Mouse (Mus musculus) right cerebral cortex, postnatal 36 days (tissue): ENCODE results near the gene Tesk1.

Source experiments
- DNase-seq, 2 experiments: peaks; one replicate each; pipeline ENCODE4 v3.0.0; 2022; ENCODE audit warnings: low spot score in 2 of 2, mixed read lengths in 1 of 2

Gene Tesk1

DNA sequence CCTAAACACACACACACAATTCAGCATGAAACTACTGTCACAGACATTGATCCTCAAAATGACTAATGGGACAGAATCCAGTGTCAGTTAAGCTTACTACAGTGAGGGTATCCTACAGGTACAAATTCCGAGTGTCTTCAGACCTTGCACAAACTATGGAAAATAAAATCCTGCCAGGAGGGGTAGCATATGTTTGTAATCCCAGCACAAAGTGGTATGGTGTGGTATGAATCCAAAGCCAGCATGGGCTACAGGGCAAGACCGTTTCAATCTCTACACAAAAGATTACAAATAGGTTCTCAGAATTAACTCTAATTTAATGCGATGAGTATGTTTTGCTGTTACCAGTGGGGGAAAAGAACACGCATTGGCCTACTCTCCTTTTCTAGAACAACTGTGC is at the start of gene Tesk1:
Tesk1 (plus strand) TSS at position 301 of the 400 bp plus-strand sequence.
- no peak for DNase-seq

DNA sequence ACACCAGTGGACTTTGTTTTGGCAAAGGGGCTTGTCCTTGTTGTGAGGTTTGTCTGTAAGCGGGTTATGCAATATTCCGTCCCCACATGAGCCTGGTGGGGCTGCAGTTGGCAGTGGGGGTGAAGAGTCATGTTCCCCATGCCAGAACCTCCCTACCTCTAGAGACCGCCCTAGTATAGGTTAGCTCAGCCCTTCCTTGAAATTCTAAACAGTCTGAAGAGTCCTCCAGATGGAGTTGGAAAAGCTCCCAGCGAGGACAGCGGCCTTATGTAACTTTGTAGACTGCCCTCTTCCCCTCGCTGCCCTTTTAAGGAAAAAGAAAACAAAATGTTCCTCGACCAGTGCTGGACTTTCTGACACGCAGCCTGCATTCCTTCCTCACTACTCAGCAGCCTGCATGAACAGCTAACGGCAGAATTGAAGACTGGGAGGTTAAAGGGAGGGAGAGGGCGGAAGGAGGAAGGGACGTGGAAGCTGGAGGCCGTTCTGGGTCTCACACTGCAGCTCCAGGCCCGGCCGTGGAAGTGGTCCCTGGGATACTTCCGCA is 47.3 kb upstream of the Tesk1 start:
- DNase-seq = no peak

DNA sequence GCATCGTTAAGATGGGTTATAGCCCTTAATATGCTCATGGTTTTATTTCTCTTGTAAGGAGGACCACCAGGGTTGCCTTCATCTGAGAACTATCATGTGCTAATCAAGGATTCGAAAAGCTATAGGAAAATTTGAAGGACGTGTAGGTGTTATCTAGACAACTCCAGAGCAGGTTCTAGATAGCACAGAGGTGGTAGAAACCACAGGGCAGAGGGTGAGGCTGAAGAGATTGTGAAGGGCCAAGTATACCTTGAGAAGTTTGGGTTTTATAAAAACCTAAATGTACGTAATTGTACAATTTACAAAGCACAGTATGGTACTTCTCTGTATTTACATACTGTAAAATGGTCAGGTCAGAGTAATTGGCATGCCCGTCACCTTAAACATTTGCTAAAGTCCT is 46.6 kb upstream of the Tesk1 start:
- no peak for DNase-seq

DNA sequence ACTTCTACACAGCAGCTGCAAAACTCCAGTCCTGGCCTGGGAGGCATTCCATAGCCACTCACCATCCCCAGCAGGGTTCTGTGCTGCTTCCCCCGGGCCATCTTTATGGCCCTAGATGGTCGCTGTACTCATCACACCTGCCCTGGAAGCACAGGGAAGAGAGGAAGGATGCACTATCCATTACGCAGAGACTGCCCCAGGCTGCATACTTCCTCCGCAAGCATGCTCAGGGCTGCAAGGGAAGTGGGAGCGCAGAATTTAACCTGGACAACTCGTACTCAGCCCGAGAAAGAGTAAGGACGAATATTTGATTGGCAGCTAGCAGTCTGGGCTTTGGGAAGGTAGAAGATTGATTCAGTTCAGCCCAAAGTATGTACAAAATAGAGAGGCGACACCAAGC is 45.9 kb upstream of the Tesk1 start:
- DNase-seq = no peak

DNA sequence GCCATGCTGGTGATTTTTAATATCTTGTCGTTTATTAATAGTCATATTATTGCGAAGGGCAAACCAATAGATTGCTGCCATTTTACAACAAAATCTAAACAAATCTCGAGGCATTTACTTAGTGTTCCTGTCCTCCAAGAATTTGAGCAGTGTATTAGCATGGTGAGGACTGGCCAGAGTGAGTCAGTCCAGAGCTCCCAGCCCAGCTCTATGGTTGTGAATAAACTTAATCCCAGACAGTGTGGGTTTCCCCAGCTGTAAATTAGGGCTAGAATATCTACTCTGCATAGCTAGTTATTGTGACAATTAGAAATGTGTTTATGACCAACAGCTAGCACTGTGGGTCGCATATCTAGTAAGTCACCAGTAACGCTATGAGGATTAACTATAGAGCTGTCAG is 45.4 kb upstream of the Tesk1 start:
- DNase-seq = no peak

DNA sequence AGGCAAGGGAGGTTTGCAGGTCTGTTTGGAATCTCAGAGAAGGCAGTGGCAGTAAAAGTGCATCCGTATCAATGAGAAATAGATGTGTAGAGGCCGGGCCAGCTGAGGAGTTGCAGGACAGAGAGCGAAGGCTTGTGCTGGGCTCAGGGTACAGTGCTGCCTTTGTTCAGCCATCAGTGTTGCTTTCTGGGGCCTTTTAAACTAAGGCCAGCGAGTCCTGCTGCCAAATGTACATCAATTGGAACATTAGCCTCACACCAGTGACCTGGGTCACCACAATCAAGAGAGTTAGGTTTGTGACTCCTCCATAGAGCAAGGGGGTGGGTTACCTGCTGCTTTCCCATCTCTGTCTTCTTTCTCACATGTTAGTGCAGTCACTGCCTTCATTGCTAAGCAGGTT is 43.7 kb upstream of the Tesk1 start:
- no peak for DNase-seq

DNA sequence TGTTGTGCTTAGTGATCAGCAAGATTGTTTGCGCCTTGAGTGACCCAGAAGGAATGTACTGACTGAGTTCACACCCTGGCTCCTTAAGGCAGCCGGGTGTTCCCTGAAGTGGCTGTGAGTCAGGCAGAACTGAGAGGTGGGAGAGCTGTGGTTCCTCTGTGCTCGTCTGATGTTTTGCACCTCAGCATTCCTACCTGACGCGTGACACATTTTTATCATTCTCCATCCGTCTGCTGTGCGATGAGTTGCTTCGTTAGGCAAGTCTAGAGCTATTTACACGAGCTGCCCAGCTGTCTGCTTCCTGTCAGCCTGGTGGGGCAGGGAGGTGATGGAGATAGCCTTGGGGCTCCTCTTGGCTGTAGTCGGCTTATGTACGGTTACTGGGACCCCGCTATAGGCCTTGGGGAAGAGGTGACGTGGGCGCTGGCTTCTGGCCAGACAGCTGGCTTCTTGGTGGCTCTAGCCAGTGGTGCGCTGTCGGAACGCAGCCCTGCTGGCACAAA is 42.9 kb upstream of the Tesk1 start:
- DNase-seq = no peak

DNA sequence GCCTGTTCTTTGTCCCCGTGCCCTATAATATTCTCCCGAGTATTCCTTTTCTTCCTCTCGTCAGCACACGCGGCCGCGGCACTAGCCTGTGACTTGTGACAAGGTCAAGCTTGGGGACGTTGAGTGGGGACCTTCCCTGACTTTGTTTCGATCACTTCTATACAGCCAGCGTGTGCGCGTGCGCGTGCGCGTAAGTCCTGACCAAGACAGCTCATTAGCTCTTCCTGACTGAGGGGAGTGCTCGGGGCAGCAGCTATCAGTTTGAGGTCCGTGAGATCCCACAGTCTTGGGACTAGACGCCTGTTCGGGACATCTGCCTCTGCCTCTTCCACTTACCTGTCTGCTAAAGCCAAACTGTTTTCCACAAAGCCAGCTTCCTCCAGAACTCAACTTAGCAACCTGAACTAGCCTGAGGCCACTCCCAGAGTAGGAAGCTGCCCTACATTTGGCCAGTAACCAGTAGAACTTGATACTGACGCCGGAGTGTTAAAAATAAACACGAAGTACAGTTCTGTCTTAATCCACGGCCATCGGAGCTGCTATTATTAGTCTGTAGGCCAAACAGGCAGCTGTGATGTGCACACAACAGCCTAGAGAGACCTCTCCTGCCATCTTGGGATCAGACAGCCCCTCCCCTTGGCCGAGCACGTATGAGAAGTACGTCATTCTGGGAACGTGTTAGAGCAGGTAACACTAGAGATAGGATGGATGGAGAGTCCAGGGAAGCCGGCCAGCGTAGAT is 42.2 kb upstream of the Tesk1 start:
- no peak for DNase-seq

DNA sequence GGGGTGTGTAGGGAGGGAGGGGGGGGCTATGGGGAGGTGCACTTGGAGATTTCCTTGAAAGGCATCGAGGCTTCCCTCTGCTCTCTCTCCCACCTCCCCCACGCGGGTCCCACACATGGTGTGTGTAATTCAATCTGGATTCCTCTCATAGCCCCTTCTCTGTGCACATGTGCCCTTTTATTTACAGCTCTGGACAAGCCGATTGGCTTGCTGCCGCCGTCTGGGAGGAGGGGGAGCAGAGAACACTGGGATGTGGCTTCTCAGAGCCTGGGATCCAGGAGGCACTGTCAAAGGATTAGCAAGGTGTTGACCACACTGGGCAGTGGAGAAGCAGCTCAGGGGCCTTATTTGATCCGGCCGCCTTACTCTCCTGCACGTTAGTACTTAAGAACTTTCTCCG is 40.8 kb upstream of the Tesk1 start:
- DNase-seq = no peak

DNA sequence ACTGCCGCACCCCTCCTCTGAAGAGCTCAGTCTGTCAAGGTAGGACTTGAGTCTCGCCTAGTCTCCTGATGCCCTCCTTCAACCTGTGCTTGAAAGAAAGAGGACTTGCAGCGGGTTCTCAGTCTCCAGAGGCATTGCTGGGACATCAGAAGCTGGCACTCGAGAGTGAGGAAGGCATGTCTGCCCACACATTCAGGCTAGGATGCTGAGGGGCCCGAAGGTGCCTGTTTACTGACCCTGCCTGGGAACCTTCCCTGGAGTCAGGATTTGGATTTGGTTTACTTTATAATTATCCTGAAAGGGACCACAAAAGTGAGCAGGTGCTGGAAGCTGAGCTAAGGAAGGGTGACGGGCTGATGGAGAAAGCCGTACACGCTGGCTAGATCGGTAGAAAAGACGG is 40.3 kb upstream of the Tesk1 start:
- DNase-seq = no peak

DNA sequence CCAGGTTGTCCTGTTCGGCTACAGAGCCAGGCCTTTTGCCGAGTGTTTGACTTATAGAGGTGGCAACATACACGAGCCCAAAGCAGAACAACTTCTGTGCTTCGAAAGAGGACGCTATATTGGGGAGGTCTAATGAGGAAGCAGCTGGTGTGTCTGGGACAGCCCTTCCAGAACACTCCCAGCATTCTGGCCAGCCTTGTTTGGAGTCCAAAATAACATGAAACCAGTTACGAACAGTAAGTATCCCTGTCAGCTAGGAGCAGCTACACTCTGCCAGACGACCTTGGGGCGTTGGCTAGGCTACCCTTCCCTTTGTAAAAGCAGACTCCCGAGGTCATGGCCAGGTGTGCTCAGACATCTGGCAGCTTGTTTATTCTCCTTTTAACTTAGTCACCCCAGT is 39.5 kb upstream of the Tesk1 start:
- DNase-seq = no peak

DNA sequence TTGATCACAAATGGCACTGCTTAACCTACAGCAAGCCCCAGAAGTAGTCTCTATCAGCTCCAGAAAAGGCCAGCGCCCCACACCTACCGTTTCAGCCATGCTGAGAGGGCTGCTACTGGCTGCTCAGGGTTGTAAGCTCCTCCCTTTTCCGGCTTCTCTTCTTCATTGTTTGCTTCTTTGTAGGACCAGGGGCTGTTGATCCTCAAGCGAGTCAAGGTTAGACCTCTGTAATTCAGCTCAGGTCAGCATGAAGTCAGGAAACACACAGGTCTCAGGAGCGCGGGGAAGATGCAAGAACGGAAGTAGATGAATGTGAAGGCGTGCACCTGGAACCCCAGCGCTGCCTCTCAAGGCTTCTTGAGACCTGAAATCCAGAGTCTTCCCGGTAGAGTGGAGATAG is 37.0 kb upstream of the Tesk1 start:
- no peak for DNase-seq

DNA sequence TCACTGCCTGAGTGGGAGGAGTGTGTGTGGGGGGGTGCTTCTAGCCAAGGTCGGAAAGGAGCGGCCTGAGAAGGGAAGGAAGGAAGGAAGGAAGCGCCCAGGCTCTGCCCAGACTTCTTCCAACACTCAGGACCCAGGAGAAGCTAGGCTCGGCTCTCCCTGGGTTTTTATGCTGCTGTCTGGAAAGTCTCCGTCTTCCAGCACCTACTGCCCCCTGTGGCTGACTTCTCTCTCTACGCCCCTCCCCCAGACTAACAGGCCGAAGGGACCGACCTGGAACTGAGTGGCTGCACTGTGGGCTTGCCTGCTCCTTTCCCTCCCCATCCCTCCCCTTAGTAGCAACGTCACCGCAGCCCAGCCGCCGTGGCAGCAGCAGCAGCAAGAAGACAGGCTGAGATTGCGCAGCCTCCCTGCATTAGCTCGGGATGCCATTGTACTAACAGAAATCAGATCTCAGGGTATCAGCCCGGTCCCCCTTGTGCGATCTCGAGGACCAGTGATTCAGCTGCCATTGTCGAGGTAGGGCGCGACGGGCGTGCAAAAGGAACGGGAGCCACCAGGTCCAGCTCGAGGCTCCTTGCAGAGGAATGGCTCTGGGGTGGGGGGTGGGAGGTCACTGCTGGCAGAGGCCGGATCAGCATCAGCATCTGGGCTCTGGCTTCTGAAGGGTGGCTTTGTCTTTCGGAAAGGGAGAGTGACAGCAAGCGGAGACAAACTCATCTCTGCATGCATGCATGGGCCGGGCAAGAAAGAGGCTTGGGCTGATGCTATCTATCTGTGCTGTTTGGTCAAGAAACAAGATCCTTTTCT is 35.4 kb upstream of the Tesk1 start:
- peak; percentile 67 to 71 for DNase-seq

DNA sequence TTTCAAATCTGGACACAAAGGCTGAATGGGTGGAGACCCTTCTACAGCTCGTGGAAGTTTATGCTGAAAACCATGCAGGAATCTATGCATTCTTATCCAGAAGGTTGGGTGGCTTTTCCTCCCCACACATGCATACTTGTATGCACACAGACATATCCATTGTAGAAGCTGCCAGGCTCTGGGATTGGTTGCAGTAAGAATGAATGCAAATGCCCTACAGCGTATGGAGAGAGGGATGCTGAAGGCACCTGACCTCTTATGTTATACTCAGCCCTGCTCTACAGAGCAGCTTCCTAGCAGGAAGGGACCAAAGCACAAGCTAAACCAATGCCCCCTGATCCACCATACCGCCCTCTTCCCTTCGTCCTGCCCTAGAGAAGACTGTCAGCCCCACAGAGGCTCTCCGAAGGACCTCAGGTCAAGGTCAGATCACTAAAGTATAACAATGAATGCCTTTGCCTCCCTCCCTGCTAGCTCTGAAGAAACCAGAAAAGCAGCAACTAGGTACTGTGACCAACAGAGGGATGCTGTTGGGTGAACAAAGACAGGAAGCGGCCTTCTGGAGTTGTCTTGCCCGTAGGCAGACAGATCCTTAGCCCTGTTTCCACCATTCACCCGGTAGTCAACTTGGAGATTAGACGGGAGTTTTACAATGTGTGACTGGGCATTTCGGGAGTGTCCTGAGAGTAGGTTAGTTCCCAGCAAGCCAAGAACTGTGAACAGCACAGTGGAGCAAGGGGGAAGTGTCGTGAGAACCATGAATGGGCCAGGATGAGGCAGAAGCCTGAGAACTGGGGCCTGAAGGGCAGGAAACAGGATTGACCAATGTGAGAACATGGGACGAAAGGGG is 34.4 kb upstream of the Tesk1 start:
- DNase-seq = no peak

DNA sequence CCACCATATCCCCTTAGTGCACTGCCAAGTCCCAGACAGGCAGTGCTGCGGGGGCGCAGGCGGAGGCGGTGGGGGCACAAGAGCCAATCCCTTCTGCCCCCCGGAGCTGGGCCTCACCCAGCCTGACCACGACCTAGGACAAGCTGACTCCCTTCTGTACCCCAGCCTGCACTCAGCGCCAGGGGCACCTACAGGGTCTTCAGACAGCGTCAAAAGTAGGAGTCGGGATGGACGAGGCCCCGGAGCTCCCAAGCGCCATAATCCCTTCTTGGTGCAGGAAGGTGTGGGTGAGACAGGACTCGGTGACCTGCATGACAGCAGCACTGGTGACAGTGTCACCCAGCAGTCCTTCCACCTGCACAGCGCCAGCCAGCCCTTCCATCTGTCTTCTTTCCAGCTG is 27.0 kb upstream of the Tesk1 start:
- DNase-seq = no peak

DNA sequence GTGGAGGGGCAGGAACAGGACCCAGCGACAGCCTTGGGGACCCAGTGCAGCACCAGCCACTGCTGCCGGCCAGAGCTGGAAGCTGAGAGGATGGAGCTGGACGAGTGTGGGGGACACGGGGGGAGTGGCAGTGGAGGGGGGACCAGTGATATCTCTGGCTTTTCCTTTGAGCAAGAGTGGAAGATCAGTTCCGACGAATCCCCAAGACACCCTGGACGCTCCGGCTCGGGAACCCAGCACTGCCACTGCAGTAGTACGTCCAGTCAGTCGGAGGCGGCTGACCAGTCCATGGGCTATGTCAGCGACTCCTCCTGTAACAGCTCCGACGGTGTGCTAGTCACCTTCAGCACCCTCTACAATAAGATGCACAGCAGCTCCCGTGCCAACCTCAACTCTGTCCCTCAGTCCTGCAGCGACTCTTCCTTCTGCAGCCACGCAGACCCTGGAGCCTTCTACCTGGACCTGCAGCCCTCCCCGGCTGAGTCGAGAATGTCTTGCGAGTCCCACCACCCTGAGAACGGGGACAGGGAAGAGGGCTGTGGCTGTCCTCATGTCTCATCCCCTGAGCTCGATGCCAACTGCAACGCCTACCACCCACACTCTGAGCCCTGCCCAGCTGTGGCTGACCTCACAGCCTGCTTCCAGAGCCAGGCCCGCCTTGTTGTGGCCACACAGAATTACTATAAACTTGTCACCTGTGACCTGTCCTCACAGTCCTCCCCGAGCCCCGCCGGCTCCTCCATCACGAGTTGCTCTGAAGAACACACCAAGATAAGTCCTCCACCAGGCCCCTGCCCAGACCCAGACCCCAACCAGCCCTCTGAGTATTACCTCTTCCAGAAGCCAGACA is 26.3 kb upstream of the Tesk1 start:
- DNase-seq = no peak

DNA sequence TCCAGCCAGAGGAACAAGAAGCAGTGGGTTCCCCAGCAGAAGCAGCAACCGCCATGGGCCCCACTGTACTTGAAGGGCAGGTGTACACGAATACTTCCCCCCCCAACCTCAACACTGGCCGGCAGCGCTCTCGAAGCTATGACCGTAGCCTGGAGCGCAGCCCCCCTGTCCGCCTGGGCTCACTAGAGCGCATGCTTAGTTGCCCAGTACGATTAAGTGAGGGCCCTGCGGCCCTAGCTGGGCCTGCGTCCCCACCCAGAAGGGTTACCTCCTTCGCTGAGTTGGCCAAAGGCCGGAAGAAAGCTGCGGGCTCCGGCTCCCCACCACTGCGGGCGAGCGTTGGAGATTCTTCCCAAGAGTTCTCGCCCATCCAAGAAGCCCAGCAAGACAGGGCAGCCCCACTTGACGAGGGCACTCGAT is 25.7 kb upstream of the Tesk1 start:
- no peak for DNase-seq

DNA sequence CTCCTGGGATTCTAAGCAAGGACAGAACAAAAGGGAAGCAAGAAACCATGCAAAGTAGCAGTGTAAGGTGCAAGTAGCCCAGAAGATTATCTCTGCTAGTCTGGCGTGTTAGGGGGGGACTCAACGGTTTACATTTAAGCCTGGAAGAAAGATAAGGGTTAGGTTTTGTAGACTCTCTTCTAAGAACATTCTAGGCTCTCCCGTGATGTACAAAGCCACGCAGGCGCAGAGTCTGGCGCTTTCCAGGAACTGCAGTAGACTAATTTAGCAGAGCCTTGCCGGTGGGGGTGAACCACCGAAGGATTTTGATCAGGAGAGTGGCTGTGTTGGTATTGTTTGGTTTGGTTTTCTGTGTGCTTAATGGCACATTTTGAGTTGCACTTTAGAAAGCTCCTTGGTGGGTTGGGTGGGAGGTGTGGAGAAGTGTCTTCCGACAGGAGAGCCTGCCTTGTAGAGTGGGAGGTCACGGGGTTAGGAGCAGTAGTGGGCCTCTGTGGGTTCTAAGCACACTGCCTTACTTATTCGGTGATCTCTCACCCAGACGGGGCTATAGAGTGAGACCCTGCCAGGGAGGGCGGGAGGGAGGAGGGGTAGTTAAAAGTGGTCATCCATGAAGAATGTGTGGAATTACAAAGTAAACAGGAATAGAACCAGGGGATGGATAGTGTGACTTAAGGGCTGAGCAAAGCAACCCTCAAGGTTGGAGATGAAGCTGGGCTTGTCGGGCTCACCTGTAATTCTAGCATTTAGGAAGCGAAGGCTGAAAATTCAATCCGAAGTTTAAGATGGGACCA is 24.3 kb upstream of the Tesk1 start:
- DNase-seq = no peak

DNA sequence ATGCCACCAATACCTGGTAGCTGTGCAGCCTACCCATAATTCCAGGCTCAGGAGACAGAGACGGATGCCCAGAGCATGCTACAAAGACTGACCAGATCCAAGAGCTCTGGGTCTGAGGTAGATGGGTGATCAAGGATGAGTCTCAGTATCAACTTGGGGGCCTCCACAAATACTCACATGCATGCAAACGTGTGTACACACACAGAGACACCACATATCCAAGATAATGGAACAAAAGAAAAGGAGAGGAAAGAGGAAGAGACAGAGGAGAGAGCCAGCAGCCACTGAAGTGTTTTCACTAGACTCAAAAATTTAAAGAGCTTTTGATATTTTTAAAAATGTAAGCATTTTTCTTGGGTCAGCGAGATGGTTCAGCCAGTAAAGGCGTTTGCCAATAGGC is 23.3 kb upstream of the Tesk1 start:
- no peak for DNase-seq

DNA sequence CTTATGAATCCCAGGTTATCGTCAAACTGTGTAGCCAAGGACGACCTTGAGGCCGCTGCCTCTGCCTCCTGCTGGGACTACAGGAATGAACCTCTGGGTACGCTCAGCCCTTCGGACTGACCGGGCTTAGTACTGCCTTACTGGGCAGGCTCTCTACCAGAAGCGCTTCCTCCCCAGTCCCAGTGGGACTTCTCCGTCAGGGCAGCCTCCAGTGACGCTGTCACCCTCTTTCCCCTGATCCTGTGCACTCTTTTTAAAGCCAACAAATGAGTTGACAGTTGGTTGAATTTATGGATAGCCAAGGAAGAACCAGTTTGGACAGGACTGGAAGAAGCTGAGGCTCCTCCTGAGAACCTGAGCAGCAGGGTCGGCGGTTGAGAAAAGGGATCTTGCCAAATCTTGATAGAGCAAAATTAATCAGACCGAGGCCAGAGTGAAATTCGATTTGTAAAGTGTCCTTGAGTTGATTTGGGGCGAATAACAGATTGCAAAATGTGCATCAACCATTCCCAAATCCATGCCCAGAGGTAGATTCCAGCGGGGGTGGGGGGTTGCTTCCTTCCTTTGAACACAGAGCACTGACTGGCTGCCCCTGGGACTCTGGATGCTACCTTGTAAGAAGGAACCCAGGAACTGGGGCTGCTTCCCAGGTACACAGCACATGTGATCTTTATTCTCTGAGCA is 22.6 kb upstream of the Tesk1 start:
- DNase-seq = no peak
